In genomic region chr12:53252213-53252571, GRCm38 (mm10) we compare ENCODE assay signal across 9 mouse cellular contexts. TPM values are rescaled to one million over a fixed set of nuclear protein-coding genes. Genes with fewer than 3 reads are reported as not detected.
DNase-seq lines count a peak whose midpoint lies in the region; ATAC-seq lines count a peak whose summit lies in the region.
"Had no signal": no experiment of that assay in that cellular context is flagged by ENCODE, and none has a peak within 500 bp of the region (broad histone marks: within the 10 kb centered on the region; RNA-seq: fewer than 3 reads in every experiment).

No protein-coding gene starts in this region.

- peaks cover 20% of the 10 kb centered on the region for H3K4me1 ChIP-seq in heart, embryonic 16.5 days (ENCODE audit: control insufficient read depth, insufficient read depth, low read length)
- no peaks in the 10 kb centered on the region for H3K4me1 ChIP-seq in liver, embryonic 11.5 days (replicated peaks; ENCODE audit: control insufficient read depth, insufficient read depth, low read length)
- peaks cover 24% of the 10 kb centered on the region for H3K4me1 ChIP-seq in stomach, embryonic 15.5 days

- peaks cover 44% of the 10 kb centered on the region for H3K27me3 ChIP-seq in heart, embryonic 16.5 days (ENCODE audit: control insufficient read depth, insufficient read depth, low read length)
- peaks cover 81% of the 10 kb centered on the region for H3K27me3 ChIP-seq in liver, embryonic 11.5 days (replicated peaks; ENCODE audit: control insufficient read depth, insufficient read depth, low read length)
- H3K27me3 ChIP-seq in stomach, embryonic 15.5 days (replicated peaks): peaks cover 35% of the 10 kb centered on the region

- H3K4me3 ChIP-seq in heart, embryonic 16.5 days (ENCODE audit: low read length): peak overlapping the region; percentile 80
- H3K4me3 ChIP-seq in liver, embryonic 11.5 days (ENCODE audit: low read depth, low read length): peak overlapping the region; percentile 71
- H3K4me3 ChIP-seq in stomach, embryonic 15.5 days (replicated peaks): peak overlapping the region; percentile 71

- H3K36me3 ChIP-seq in heart, embryonic 16.5 days (ENCODE audit: control insufficient read depth, insufficient read depth): no peaks in the 10 kb centered on the region
- H3K36me3 ChIP-seq in liver, embryonic 11.5 days (ENCODE audit: control insufficient read depth, insufficient read depth, low read length): no peaks in the 10 kb centered on the region
- no peaks in the 10 kb centered on the region for H3K36me3 ChIP-seq in stomach, embryonic 15.5 days
- H3K36me3 ChIP-seq: G1E had no signal

- no peak overlapping the region; the same call in 1 of the 2 replicates for H3K27ac ChIP-seq in heart, embryonic 16.5 days (ENCODE audit: low read length)
- peak overlapping the region; percentile 61; the same call in 1 of the 2 replicates for H3K27ac ChIP-seq in liver, embryonic 11.5 days (ENCODE audit: low read depth, low read length)
- H3K27ac ChIP-seq in stomach, embryonic 15.5 days: no peak overlapping the region

- peak overlapping the region; percentile 82 for H3K9ac ChIP-seq in heart, embryonic 16.5 days (ENCODE audit: low read length)
- H3K9ac ChIP-seq in liver, embryonic 11.5 days (ENCODE audit: low read depth, low read length): peak overlapping the region; percentile 70
- peak overlapping the region; percentile 74 for H3K9ac ChIP-seq in stomach, embryonic 15.5 days

- WGBS in heart, embryonic 16.5 days: 0% methylated on average over 19 of the region's 23 CpGs
- WGBS in liver, embryonic 11.5 days: 2% methylated on average over 7 of the region's 23 CpGs
- WGBS in stomach, embryonic 15.5 days: 0% methylated on average over 3 of the region's 23 CpGs

- peak overlapping the region; percentile 95 for H3K4me2 ChIP-seq in heart, embryonic 16.5 days (ENCODE audit: low read depth, low read length)
- H3K4me2 ChIP-seq in liver, embryonic 11.5 days: peak overlapping the region; percentile 81
- H3K4me2 ChIP-seq in stomach, embryonic 15.5 days: peak overlapping the region; percentile 93

- peak; percentile 68 to 70 for DNase-seq in cerebellum, postnatal 10 days
- peak; percentile 40 to 44 for DNase-seq in right cerebral cortex, postnatal 10 days (ENCODE audit: low spot score in 2 of 2)
- DNase-seq in right cerebral cortex, postnatal 36 days (ENCODE audit: low spot score in 2 of 2): no peak
- DNase-seq in liver, embryonic 11.5 days (ENCODE audit: low spot score): peak; percentile 41

- H3K9me3 ChIP-seq in heart, embryonic 16.5 days (replicated peaks; ENCODE audit: control insufficient read depth, low read length): no peaks in the 10 kb centered on the region
- H3K9me3 ChIP-seq in liver, embryonic 11.5 days (ENCODE audit: control insufficient read depth, low read length): no peaks in the 10 kb centered on the region
- H3K9me3 ChIP-seq in stomach, embryonic 15.5 days: no peaks in the 10 kb centered on the region

- ATAC-seq in cerebellum, adult (ENCODE audit: insufficient number of reproducible peaks, low FRiP score, low TSS enrichment): no peak
- peak; percentile 46; the same call in 1 of the 2 replicates for ATAC-seq in heart, embryonic 16.5 days (replicated peaks; ENCODE audit: extremely low read depth, insufficient read depth, low FRiP score)
- no peak; the same call in 1 of the 2 replicates for ATAC-seq in liver, embryonic 11.5 days (replicated peaks; ENCODE audit: low FRiP score)
- 0 out of 2 replicates have a peak, but pooled peaks have one; percentile 41 for ATAC-seq in stomach, embryonic 15.5 days (ENCODE audit: insufficient read depth, low FRiP score, low read depth)
- no peak for ATAC-seq in inflammation-experienced regulatory T-cells, adult 6 months

RNA-seq across cellular contexts. Expression of gene Npas3, which starts 3.7 kb away (rescaled TPM):
- 0.49 and 0.76 TPM in 2 replicates for polyA plus RNA-seq in heart, embryonic 16.5 days (2015; fragmentation: Nextera tagmentation; extraction: Ambion mirVana)
- polyA plus RNA-seq in liver, embryonic 11.5 days (2014; fragmentation: Nextera tagmentation; extraction: Ambion mirVana): 2.0 and 2.6 TPM in 2 replicates
- 3.0 and 3.1 TPM in 2 replicates for polyA plus RNA-seq in stomach, embryonic 15.5 days (2015; fragmentation: Nextera tagmentation; extraction: Ambion mirVana)
- under 1 TPM in 1 of 3 experiments, not detected in 2; 0.09 TPM for polyA plus RNA-seq in inflammation-experienced regulatory T-cells, adult 6 months (2017; shearing (Covaris generic))
- polyA plus RNA-seq: G1E had no signal

Comparison
In these comparisons a context has a peak if more than half of its experiments do, and no peak if none do; other contexts are left out.
1. DNase-seq: peak in cerebellum, postnatal 10 days (2 of 2), right cerebral cortex, postnatal 10 days (2 of 2) and liver, embryonic 11.5 days (single experiment); none in right cerebral cortex, postnatal 36 days (0 of 2).
2. ATAC-seq: peak in heart, embryonic 16.5 days (single experiment) and stomach, embryonic 15.5 days (single experiment); none in cerebellum, adult (single experiment), liver, embryonic 11.5 days (single experiment) and inflammation-experienced regulatory T-cells, adult 6 months (single experiment).
3. Peak in every context shown above with its lines, with median percentiles within 50 percentile points of each other: H3K4me2 ChIP-seq, H3K4me3 ChIP-seq and H3K9ac ChIP-seq.